Mouse (Mus musculus) erythroblast, embryonic 14.5 days (primary cell): ENCODE measurements around the gene Wwox. TPM values are rescaled to one million over a fixed set of nuclear protein-coding genes. Genes with fewer than 3 reads are reported as not detected.

Experiments used
- H3K27me3 ChIP-seq: 2 replicates; pipeline ENCODE4 v1.6.1; 2012; ENCODE audit warnings: inconsistent platforms; ENCODE audit not compliant: control insufficient read depth
- H3K36me3 ChIP-seq: 2 replicates; pipeline ENCODE4 v1.6.1; 2012; ENCODE audit warnings: mild to moderate bottlenecking, inconsistent platforms; ENCODE audit not compliant: control insufficient read depth
- H3K4me1 ChIP-seq: 2 replicates; pipeline ENCODE4 v1.6.1; 2012; ENCODE audit warnings: inconsistent platforms; ENCODE audit not compliant: control insufficient read depth
- H3K4me3 ChIP-seq: replicated peaks from 2 replicates; pipeline ENCODE3; 2012; ENCODE audit warnings: moderate library complexity, mild to moderate bottlenecking, inconsistent platforms
- H3K9me3 ChIP-seq: 2 replicates; pipeline ENCODE4 v1.6.1; 2012; ENCODE audit warnings: low read length, inconsistent platforms, mixed read lengths; ENCODE audit not compliant: control insufficient read depth
- GATA1 ChIP-seq: IDR thresholded peaks from 2 replicates; pipeline ENCODE4 v1.6.1; 2012; ENCODE audit warnings: low read length, inconsistent platforms, mixed read lengths
- TAL1 ChIP-seq: IDR thresholded peaks from 3 replicates; pipeline ENCODE4 v1.6.1; 2012; ENCODE audit warnings: low read length, inconsistent platforms, mixed read lengths
- polyA plus RNA-seq: library from polyadenylated mRNA; stranded (reverse); fragments of >175 nt; gene quantifications from 2 replicates; pipeline ENCODE4 v1.2.3, GENCODE M21; 2012

Gene Wwox
- polyA plus RNA-seq, 1 experiment = 0.18 TPM

- H3K9me3 ChIP-seq = peaks cover 4% of the 10 kb centered on the region
- no peaks in the 10 kb centered on the region for H3K4me1 ChIP-seq
- no peak for TF ChIP-seq GATA1
- no peak for TF ChIP-seq TAL1
- H3K4me3 ChIP-seq = no peak overlapping the region
- no peaks in the 10 kb centered on the region for H3K36me3 ChIP-seq
- H3K27me3 ChIP-seq = no peaks in the 10 kb centered on the region
Measured at GRCm38 (mm10) chr8:115114498-115114897, 675.0 kb downstream of the Wwox start.

GRCm38 (mm10) chr8:115126081-115126480 lies 686.6 kb downstream of the Wwox start:
- H3K36me3 ChIP-seq = no peaks in the 10 kb centered on the region
- H3K9me3 ChIP-seq = no peaks in the 10 kb centered on the region
- TF ChIP-seq GATA1 (no peak), TAL1 (no peak)
- H3K4me1 ChIP-seq = no peaks in the 10 kb centered on the region
- no peaks in the 10 kb centered on the region for H3K27me3 ChIP-seq
- H3K4me3 ChIP-seq = no peak overlapping the region

- H3K4me1 ChIP-seq = no peaks in the 10 kb centered on the region
- H3K27me3 ChIP-seq = no peaks in the 10 kb centered on the region
- TF ChIP-seq TAL1 (no peak), GATA1 (no peak)
- H3K36me3 ChIP-seq = no peaks in the 10 kb centered on the region
- H3K9me3 ChIP-seq = no peaks in the 10 kb centered on the region
- H3K4me3 ChIP-seq = no peak overlapping the region
Measured at GRCm38 (mm10) chr8:115126674-115127073, 687.2 kb downstream of the Wwox start.

GRCm38 (mm10) chr8:115129307-115129706 lies 689.9 kb downstream of the Wwox start:
- Histone ChIP-seq H3K36me3 (no peaks in the 10 kb centered on the region), H3K4me3 (no peak overlapping the region), H3K27me3 (no peaks in the 10 kb centered on the region), H3K9me3 (no peaks in the 10 kb centered on the region; the same call in 1 of the 2 replicates), H3K4me1 (no peaks in the 10 kb centered on the region)
- no peak for TF ChIP-seq TAL1

- peaks cover 2% of the 10 kb centered on the region for H3K9me3 ChIP-seq
- no peaks in the 10 kb centered on the region for H3K4me1 ChIP-seq
- no peaks in the 10 kb centered on the region for H3K27me3 ChIP-seq
Measured at GRCm38 (mm10) chr8:115133119-115133518, 693.7 kb downstream of the Wwox start.

GRCm38 (mm10) chr8:115133711-115134218 lies 694.3 kb downstream of the Wwox start:
- Histone ChIP-seq H3K36me3 (no peaks in the 10 kb centered on the region), H3K4me1 (no peaks in the 10 kb centered on the region), H3K9me3 (peaks cover 2% of the 10 kb centered on the region), H3K27me3 (no peaks in the 10 kb centered on the region), H3K4me3 (no peak overlapping the region)
- no peak for TF ChIP-seq TAL1
- TF ChIP-seq GATA1 = no peak

More at GRCm38 (mm10) chr8:115133119-115133518, 693.7 kb downstream of the Wwox start:
- no peaks in the 10 kb centered on the region for H3K36me3 ChIP-seq
- TF ChIP-seq TAL1 (no peak), GATA1 (no peak)
- H3K4me3 ChIP-seq = no peak overlapping the region

- Histone ChIP-seq H3K9me3 (peaks cover 2% of the 10 kb centered on the region), H3K4me1 (no peaks in the 10 kb centered on the region), H3K27me3 (no peaks in the 10 kb centered on the region), H3K36me3 (no peaks in the 10 kb centered on the region), H3K4me3 (no peak overlapping the region)
- TF ChIP-seq GATA1 = no peak
- TF ChIP-seq TAL1 = no peak
Measured at GRCm38 (mm10) chr8:115136888-115137287, 697.4 kb downstream of the Wwox start.

GRCm38 (mm10) chr8:115141614-115142013 lies 702.2 kb downstream of the Wwox start:
- Histone ChIP-seq H3K36me3 (no peaks in the 10 kb centered on the region), H3K4me3 (no peak overlapping the region), H3K4me1 (no peaks in the 10 kb centered on the region), H3K27me3 (no peaks in the 10 kb centered on the region), H3K9me3 (peaks cover 2% of the 10 kb centered on the region)
- TF ChIP-seq TAL1 (no peak), GATA1 (no peak)

GRCm38 (mm10) chr8:115143530-115144320 lies 704.3 kb downstream of the Wwox start:
- H3K9me3 ChIP-seq = no peaks in the 10 kb centered on the region
- TF ChIP-seq TAL1 = no peak
- TF ChIP-seq GATA1 = no peak
- no peaks in the 10 kb centered on the region for H3K4me1 ChIP-seq
- H3K36me3 ChIP-seq = no peaks in the 10 kb centered on the region
- H3K27me3 ChIP-seq = no peaks in the 10 kb centered on the region
- H3K4me3 ChIP-seq = no peak overlapping the region

- no peaks in the 10 kb centered on the region; the same call in 1 of the 2 replicates for H3K9me3 ChIP-seq
- TF ChIP-seq TAL1 (no peak), GATA1 (no peak)
Measured at GRCm38 (mm10) chr8:115147006-115147405, 707.6 kb downstream of the Wwox start.

More at GRCm38 (mm10) chr8:115147006-115147405, 707.6 kb downstream of the Wwox start:
- no peaks in the 10 kb centered on the region for H3K36me3 ChIP-seq
- no peak overlapping the region for H3K4me3 ChIP-seq
- no peaks in the 10 kb centered on the region for H3K27me3 ChIP-seq
- peaks cover 13% of the 10 kb centered on the region for H3K4me1 ChIP-seq
